Mouse (Mus musculus) adrenal gland, postnatal 10 days (tissue): Measurements from ENCODE around the gene Gucy1b2. TPM values are rescaled to one million over a fixed set of nuclear protein-coding genes. Genes with fewer than 3 reads are reported as not detected.

ENCODE experiments used
- DNase-seq: peaks from one replicate; pipeline ENCODE4 v3.0.0; 2021; ENCODE audit warnings: mixed read lengths
- total RNA-seq, 2 experiments: library from RNA; stranded (reverse); gene quantifications; 2 replicates each; pipeline ENCODE4 v1.2.3; 2021

Gene Gucy1b2
- total RNA-seq, 2 experiments from 2014 or later: 0.82 to 0.84 TPM

DNA sequence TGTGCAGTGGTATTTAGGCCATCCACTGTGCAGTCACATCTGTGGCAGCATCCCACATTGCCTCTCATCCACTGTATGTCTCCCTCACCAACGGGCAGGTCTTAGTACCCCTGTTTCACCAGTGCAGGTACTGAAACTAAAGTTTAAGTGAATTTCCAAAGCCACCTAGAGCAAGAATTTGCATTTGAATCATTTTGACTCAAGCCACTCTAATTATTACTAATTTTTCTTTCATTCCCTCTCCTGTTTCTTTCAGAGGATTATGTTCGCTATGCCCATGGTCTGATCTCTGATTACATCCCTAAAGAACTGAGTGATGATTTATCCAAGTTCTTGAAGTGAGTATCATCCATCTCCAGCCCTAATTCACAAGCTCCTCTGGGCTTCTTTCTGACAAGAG, 92.3 kb downstream of the Gucy1b2 start:
- DNase-seq: no peak

DNA sequence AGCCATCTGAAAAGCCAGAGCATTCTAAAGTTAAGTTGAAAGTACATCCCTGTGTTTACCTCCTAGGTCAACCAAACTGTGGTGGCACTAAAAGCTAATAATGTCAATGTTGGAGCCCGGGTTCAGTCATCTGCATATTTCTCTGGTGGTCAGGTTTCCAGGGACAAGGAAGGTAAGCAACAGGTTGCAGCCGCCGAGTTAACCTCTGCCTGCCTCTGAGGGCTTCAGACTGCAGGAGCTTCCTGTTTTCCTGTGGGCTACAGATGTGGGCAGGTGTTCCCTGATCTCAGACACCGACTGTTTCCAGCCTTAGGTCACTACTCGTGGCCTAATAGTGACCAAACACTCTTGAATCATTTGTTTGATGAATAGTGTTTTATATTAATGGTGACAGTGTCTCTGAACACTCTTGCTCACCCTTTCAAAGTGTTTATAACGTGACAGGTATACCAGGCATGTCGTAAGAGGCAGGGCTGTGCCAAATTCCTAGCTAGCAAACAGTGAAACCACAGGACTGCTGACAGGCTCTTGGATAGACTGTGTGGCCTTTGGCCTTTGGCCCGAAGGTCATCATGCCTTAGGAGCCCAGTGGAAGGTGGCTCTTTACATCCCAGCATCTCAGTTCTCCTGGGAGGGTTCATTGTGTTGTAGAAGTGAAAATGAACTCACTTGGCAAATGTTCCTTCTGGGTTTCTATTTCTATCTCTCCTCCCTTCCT, 94.7 kb downstream of the Gucy1b2 start:
- no peak for DNase-seq

DNA sequence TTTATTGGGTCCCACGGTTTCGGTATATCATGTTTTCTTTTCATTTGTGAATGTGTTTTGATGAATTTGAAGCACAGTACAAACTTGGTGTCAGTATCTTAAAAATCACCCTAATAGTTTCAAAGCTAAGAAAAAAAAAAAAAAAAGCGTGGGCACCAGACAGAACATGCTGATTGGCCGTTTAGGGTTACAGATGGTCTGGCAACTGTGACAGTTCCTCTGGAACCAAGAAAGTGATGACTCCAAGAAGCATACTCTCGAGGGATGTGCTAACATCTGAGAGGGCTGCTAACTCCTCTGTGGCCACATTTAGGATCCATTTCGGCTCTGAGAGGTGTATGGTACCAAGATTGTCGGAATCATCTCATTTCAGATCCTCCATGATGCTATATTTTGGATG, 100.9 kb downstream of the Gucy1b2 start:
- no peak for DNase-seq

DNA sequence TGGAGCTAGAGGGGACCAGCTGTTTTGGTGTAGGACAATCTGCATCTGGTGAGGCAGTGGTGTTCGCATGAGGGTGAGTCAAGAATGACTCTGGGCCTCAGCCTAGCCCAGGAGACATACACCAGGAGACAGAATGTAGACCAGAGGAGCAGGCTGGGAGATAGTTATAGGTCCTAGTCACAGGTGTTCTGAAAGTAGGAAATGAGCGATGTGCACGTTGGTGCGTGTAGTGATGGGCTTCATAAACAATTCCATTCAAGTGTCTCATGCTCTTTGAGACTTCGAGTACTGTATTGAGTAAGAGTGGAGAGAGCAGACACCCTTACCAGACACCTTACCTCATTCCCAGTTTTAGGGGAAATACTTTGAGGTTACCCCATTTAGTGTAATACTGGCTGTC, 102.3 kb downstream of the Gucy1b2 start:
- no peak for DNase-seq

DNA sequence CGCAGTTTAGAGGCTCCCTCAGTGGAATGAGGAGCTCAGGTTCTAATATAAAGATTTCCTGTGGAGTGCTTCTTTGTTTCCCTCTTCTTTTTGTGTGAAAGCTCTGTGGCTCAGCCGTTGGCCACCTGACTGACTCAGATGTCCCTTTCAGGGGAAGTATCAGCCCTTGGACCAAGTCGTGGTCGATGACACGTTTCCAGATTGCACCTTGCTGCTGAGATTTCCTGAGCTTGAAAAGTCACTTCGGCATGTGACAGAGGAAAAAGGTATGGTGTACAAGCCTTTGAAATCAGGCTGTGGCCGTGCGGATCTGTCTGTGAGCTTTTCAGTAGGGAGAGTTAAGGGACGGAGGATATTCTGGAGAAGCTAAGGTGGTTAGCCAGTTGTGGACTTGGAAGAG, 102.7 kb downstream of the Gucy1b2 start:
- DNase-seq: no peak

DNA sequence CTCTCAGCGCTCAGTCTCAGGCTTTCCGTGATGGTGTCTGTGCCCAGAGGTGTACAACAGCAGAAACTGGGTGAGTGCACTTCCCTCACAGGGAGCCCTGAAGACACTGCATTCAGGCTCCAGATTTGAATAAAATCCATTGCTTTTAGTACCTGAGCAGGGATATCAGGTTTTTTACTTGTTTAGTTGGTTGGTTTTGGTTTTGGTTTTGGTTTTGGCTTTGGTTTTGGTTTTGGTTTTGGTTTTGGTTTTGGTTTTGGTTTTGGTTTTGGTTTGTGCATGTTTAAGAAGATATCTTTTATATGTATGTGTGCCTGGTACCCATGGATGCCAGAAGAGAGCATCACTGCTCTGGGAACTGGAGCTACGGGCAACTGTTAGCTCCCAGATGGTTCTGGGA, 105.2 kb downstream of the Gucy1b2 start:
- DNase-seq: no peak

DNA sequence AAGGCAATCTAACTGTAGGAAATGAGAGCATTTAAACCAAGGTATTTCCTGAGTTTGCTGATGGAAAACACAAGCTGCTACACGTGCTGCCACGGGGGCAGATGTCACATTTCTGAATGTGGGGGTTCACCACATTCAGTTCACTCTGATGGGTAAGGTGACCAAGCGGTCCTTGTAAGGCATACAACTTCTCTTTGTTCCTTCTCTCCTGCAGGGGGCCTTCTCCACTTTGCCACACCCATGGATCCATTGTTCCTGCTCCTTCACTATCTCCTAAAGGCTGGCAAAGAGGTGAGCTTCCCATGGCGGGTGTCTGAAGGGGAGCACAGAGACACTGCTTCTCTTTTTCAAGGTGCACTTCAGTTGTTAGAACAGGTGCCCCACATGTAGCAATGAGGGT, 105.9 kb downstream of the Gucy1b2 start:
- DNase-seq: no peak

DNA sequence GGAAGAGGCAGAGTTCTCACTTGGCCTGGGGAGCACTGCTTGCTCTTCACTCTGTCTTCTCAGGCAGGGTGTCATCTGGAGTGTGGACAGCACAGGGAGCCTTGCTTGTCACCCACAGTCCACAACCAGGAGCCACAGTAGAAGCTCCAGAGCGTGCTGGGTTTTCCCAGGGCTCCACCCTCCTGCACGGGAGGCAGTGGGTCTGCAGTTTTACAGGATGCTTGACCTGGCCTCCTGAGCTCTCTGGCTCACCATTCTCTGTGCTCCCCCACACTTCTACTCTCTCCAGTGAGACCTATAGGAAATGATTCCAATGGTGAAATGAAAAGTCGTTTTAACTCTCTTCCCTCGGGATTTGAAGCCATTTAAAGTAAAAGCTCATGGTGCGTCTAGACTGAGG, 106.3 kb downstream of the Gucy1b2 start:
- no peak for DNase-seq

DNA sequence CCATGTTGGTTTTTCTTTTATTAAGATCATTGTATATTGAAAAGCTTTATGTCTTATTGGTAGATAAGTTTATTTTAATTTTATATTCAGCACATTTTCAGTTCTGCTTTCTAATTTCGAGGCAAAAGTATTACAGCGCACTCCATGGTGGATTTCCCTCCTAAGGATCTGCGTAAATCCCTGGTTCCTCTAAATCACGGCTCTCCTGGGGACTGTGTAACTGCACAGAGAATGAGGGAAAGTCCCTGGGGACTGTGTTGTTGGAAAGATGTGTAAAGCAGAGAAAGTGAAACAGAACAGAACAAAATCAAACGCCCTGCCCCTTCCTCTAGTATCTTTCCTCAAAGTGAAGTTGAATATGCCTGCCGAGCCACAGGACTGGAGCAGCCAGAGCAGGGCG, 109.0 kb downstream of the Gucy1b2 start:
- DNase-seq: no peak

DNA sequence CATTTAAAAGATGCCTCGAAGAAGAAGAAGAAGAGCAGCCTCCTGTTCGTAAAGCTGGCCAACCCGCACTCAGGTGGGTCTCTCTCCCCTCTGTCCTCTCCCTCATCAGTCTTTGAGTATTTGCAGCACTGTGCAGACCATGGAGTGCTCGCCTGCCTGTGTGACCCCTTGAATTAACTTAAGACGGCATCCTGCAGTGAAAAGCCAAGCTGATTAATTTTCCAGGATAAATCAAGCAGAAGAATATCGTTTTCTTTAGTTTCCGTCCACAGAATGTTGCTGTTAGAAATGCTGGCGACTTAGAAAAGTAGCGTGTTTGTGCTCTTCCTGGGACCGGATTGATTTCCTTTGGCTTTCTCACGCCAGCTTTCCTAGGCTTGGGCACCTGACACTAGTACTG, 109.5 kb downstream of the Gucy1b2 start:
- no peak for DNase-seq

Other genes with a start within 250 kb of the Gucy1b2 start
- 10 to 100 TPM; 18.4 to 21.9 TPM for gene Rnaseh2b, start 163.7 kb downstream of the Gucy1b2 start, total RNA-seq
- under 1 TPM; 0.21 to 0.30 TPM for gene Dleu7, start 163.2 kb downstream of the Gucy1b2 start, total RNA-seq
- gene Fam124a, start 99.4 kb upstream of the Gucy1b2 start, total RNA-seq: 1 to 10 TPM; 3.7 to 4.1 TPM
- not detected for gene Gm4131, start 110.6 kb upstream of the Gucy1b2 start, total RNA-seq
- gene Serpine3, start 207.4 kb upstream of the Gucy1b2 start, total RNA-seq: not detected